In genomic region chrX:36803189-36803588, GRCm38 (mm10) we compare ENCODE assay signal across 20 mouse cellular contexts. TPM values are rescaled to one million over a fixed set of nuclear protein-coding genes. Genes with fewer than 3 reads are reported as not detected.
A peak's percentile ranks its signal among the peaks of the same experiment; 100 is the strongest.
DNase-seq lines count a peak whose midpoint lies in the region; ATAC-seq and TF ChIP-seq lines count a peak whose summit lies in the region.
"Had no signal": no experiment of that assay in that cellular context is flagged by ENCODE, and none has a peak within 500 bp of the region (broad histone marks: within the 10 kb centered on the region; RNA-seq: fewer than 3 reads in every experiment).

No protein-coding gene starts in this region.

- peak overlapping the region; percentile 42; the same call in 1 of the 2 replicates for H3K27ac ChIP-seq in hindbrain, embryonic 11.5 days (ENCODE audit: low read depth, low read length)
- H3K27ac ChIP-seq in hindbrain, postnatal 0 days, result no peak overlapping the region
- H3K27ac ChIP-seq: embryonic facial prominence, embryonic 13.5 days; hindbrain, embryonic 12.5 days; intestine, embryonic 15.5 days; layer of hippocampus, adult 2 months; liver, embryonic 13.5 days; midbrain, embryonic 10.5 days; neural tube, embryonic 15.5 days had no signal

- H3K36me3 ChIP-seq in hindbrain, embryonic 11.5 days (ENCODE audit: control insufficient read depth, insufficient read depth, low read length), result no peaks in the 10 kb centered on the region
- H3K36me3 ChIP-seq in hindbrain, postnatal 0 days (ENCODE audit: insufficient read depth, low read length), result no peaks in the 10 kb centered on the region
- H3K36me3 ChIP-seq: intestine, embryonic 15.5 days; neural tube, embryonic 15.5 days had no signal

- 86% methylated on average over 5 of the region's 5 CpGs for WGBS in hindbrain, embryonic 11.5 days
- WGBS in hindbrain, postnatal 0 days, result 79% methylated on average over 5 of the region's 5 CpGs

- H3K4me2 ChIP-seq in hindbrain, embryonic 11.5 days (replicated peaks; ENCODE audit: low read depth, low read length), result no peak overlapping the region
- no peak overlapping the region for H3K4me2 ChIP-seq in hindbrain, postnatal 0 days (ENCODE audit: low read depth, low read length)
- H3K4me2 ChIP-seq: embryonic facial prominence, embryonic 13.5 days; hindbrain, embryonic 12.5 days; intestine, embryonic 15.5 days; liver, embryonic 13.5 days; neural tube, embryonic 15.5 days had no signal

- no peak for TF ChIP-seq CTCF in hindbrain, postnatal 0 days (IDR thresholded peaks at IDR 0.05; ENCODE audit: low read depth)

- no peak overlapping the region for H3K9ac ChIP-seq in hindbrain, embryonic 11.5 days (ENCODE audit: low read depth, low read length)
- no peak overlapping the region for H3K9ac ChIP-seq in hindbrain, postnatal 0 days (replicated peaks; ENCODE audit: low read length)
- H3K9ac ChIP-seq: embryonic facial prominence, embryonic 13.5 days; forebrain, postnatal 0 days; hindbrain, embryonic 12.5 days; intestine, embryonic 15.5 days; liver, embryonic 13.5 days; neural tube, embryonic 15.5 days had no signal

- intact Hi-C loops in heart, postnatal 36 days (cut with DNase I), result no loop called here

- no peak for ATAC-seq in hindbrain, embryonic 11.5 days (ENCODE audit: low FRiP score)
- no peak for ATAC-seq in hindbrain, postnatal 0 days
- ATAC-seq in common myeloid progenitor, adult 5-6 weeks (replicated peaks; ENCODE audit: low read depth, poor library complexity, severe bottlenecking), result peak; percentile 43; the same call in 1 of the 2 replicates
- ATAC-seq: forebrain, postnatal 0 days; intestine, embryonic 15.5 days had no signal

- H3K9me3 ChIP-seq in hindbrain, embryonic 11.5 days (ENCODE audit: control insufficient read depth, low read length), result no peaks in the 10 kb centered on the region
- no peaks in the 10 kb centered on the region for H3K9me3 ChIP-seq in hindbrain, postnatal 0 days (ENCODE audit: low read length)
- H3K9me3 ChIP-seq: embryonic facial prominence, embryonic 13.5 days; hindbrain, embryonic 12.5 days; intestine, embryonic 15.5 days; liver, embryonic 13.5 days; midbrain, embryonic 10.5 days; neural tube, embryonic 15.5 days had no signal

- H3K4me3 ChIP-seq in hindbrain, embryonic 11.5 days (ENCODE audit: low read depth, low read length), result no peak overlapping the region
- no peak overlapping the region for H3K4me3 ChIP-seq in hindbrain, postnatal 0 days (ENCODE audit: low read length)
- H3K4me3 ChIP-seq: embryonic facial prominence, embryonic 13.5 days; hindbrain, embryonic 12.5 days; intestine, embryonic 15.5 days; layer of hippocampus, adult 2 months; liver, embryonic 13.5 days; midbrain, embryonic 10.5 days; neural tube, embryonic 15.5 days had no signal

- DNase-seq in hindbrain, embryonic 11.5 days (ENCODE audit: low spot score), result no peak
- DNase-seq in hindbrain, postnatal 0 days (ENCODE audit: low spot score), result no peak
- peak; percentile 23 for DNase-seq in naive thymus-derived CD4-positive, alpha-beta T cell, adult 2 months (ENCODE audit: low read depth)
- DNase-seq in thymus, postnatal 4 days, result peak; percentile 12
- DNase-seq in heart, postnatal 36 days, result no peak
- no peak for DNase-seq in kidney, adult 9 months
- no peak for DNase-seq in right cerebral cortex, postnatal 10 days (ENCODE audit: low spot score in 2 of 2)
- DNase-seq: adrenal gland, postnatal 25 days; cerebellum, adult 9-10 months; forebrain, postnatal 0 days; liver, embryonic 13.5 days; right cerebral cortex, adult 18-20 months had no signal

- no peaks in the 10 kb centered on the region for H3K27me3 ChIP-seq in hindbrain, embryonic 11.5 days (ENCODE audit: control insufficient read depth, insufficient read depth, low read length)
- no peaks in the 10 kb centered on the region for H3K27me3 ChIP-seq in hindbrain, postnatal 0 days (ENCODE audit: insufficient read depth, low read length)
- H3K27me3 ChIP-seq: embryonic facial prominence, embryonic 13.5 days; hindbrain, embryonic 12.5 days; intestine, embryonic 15.5 days; liver, embryonic 13.5 days; neural tube, embryonic 15.5 days had no signal

- no peaks in the 10 kb centered on the region for H3K4me1 ChIP-seq in hindbrain, embryonic 11.5 days (replicated peaks; ENCODE audit: control insufficient read depth, insufficient read depth, low read length)
- no peaks in the 10 kb centered on the region for H3K4me1 ChIP-seq in hindbrain, postnatal 0 days (ENCODE audit: insufficient read depth, low read length)
- H3K4me1 ChIP-seq: embryonic facial prominence, embryonic 13.5 days; hindbrain, embryonic 12.5 days; intestine, embryonic 15.5 days had no signal

RNA-seq across cellular contexts. Expression of gene Slc25a5, which starts 7.7 kb away (rescaled TPM):
- polyA plus RNA-seq in hindbrain, embryonic 11.5 days (2014; fragmentation: Nextera tagmentation; extraction: Ambion mirVana), result 838 and 896 TPM in 2 replicates
- total RNA-seq in hindbrain, postnatal 0 days (2014; rRNA removed), result 494 and 546 TPM in 2 replicates
- polyA plus RNA-seq in hindbrain, postnatal 0 days (2015; fragmentation: Nextera tagmentation; extraction: Ambion mirVana), result 693 and 697 TPM in 2 replicates
- total RNA-seq in common myeloid progenitor, adult 5-6 weeks (2017), result 896 and 911 TPM in 2 replicates
- total RNA-seq in heart, postnatal 36 days (2021), result 100 to 1,000 TPM; 374 to 455 TPM

RNA-seq across cellular contexts. Expression of gene Slc25a43, which starts 59.7 kb away (rescaled TPM):
- polyA plus RNA-seq in hindbrain, embryonic 11.5 days (2014; fragmentation: Nextera tagmentation; extraction: Ambion mirVana), result 1.2 TPM in 2 replicates
- 0.83 and 1.8 TPM in 2 replicates for total RNA-seq in hindbrain, postnatal 0 days (2014; rRNA removed)
- polyA plus RNA-seq in hindbrain, postnatal 0 days (2015; fragmentation: Nextera tagmentation; extraction: Ambion mirVana), result 0.86 and 0.90 TPM in 2 replicates
- 1.7 TPM in 1 of 2 replicates, not detected in the other for total RNA-seq in common myeloid progenitor, adult 5-6 weeks (2017)
- under 1 TPM; 0.44 to 0.49 TPM for total RNA-seq in heart, postnatal 36 days (2021)
- total RNA-seq: gastrocnemius, adult 18-20 months had no signal

Comparison
In these comparisons a context has a peak if more than half of its experiments do, and no peak if none do; other contexts are left out.
1. DNase-seq: peak in naive thymus-derived CD4-positive, alpha-beta T cell, adult 2 months (single experiment) and thymus, postnatal 4 days (single experiment); none in hindbrain, embryonic 11.5 days (single experiment), hindbrain, postnatal 0 days (single experiment), heart, postnatal 36 days (0 of 2), kidney, adult 9 months (single experiment) and right cerebral cortex, postnatal 10 days (0 of 2).